Mouse (Mus musculus) embryonic facial prominence, embryonic 13.5 days (tissue): ENCODE data around the gene 4931428L18Rik. TPM values are rescaled to one million over a fixed set of nuclear protein-coding genes. Genes with fewer than 3 reads are reported as not detected.

Source experiments
- ATAC-seq: fragments of 200-750 bp; cut with Nextera tagmentation; 2 replicates; pipeline ENCODE4 v1.8.0; 2017; ENCODE audit warnings: low read depth; ENCODE audit not compliant: insufficient number of reproducible peaks, insufficient read depth, low FRiP score, low TSS enrichment
- H3K27ac ChIP-seq: fragments of 300-500 bp; sonication (generic); 2 replicates; pipeline ENCODE4 v1.5.1; 2015; ENCODE audit warnings: moderate library complexity, mild to moderate bottlenecking, inconsistent platforms
- H3K27me3 ChIP-seq: fragments of 300-500 bp; sonication (generic); 2 replicates; pipeline ENCODE4 v1.6.1; 2015; ENCODE audit warnings: mild to moderate bottlenecking, inconsistent platforms
- H3K36me3 ChIP-seq: fragments of 300-500 bp; sonication (generic); 2 replicates; pipeline ENCODE4 v1.6.1; 2015; ENCODE audit warnings: mild to moderate bottlenecking, inconsistent platforms
- H3K4me1 ChIP-seq: fragments of 300-500 bp; sonication (generic); 2 replicates; pipeline ENCODE4 v1.6.1; 2015; ENCODE audit warnings: inconsistent platforms
- H3K4me2 ChIP-seq: fragments of 300-500 bp; sonication (generic); 2 replicates; pipeline ENCODE4 v1.6.1; 2015; ENCODE audit warnings: moderate library complexity, mild to moderate bottlenecking, inconsistent platforms
- H3K4me3 ChIP-seq: fragments of 300-500 bp; sonication (generic); 2 replicates; pipeline ENCODE4 v1.5.1; 2015; ENCODE audit warnings: mild to moderate bottlenecking, inconsistent platforms
- H3K9ac ChIP-seq: fragments of 300-500 bp; sonication (generic); 2 replicates; pipeline ENCODE4 v1.6.1; 2015; ENCODE audit warnings: mild to moderate bottlenecking, inconsistent platforms
- H3K9me3 ChIP-seq: fragments of 300-500 bp; sonication (generic); 2 replicates; pipeline ENCODE4 v1.6.1; 2016; ENCODE audit warnings: inconsistent platforms
- WGBS: fragments of 180-500 bp; shearing (Covaris S2); methylation state at CpG from one replicate; pipeline ENCODE4 v1.1.7; 2015; ENCODE audit warnings: mixed read lengths; 5-methylcytosine and 5-hydroxymethylcytosine counted together
- polyA plus RNA-seq: library from polyadenylated mRNA; unstranded; fragments of >200 nt; fragmentation: Nextera tagmentation; extraction: Ambion mirVana; gene quantifications from 2 replicates; pipeline ENCODE4 v1.2.1, GENCODE M21; 2015

The 4931428L18Rik gene
- polyA plus RNA-seq, 1 experiment from 2014 or later = not detected

GRCm38 (mm10) chr1:31094792-31095191 lies 127.7 kb downstream of the 4931428L18Rik start:
- WGBS = 68% methylated on average over 3 of the region's 3 CpGs
- ATAC-seq = no peak
- no peak overlapping the region for H3K4me2 ChIP-seq
- H3K9ac ChIP-seq = no peak overlapping the region
- peaks cover 11% of the 10 kb centered on the region for H3K4me1 ChIP-seq
- H3K27me3 ChIP-seq = no peaks in the 10 kb centered on the region
- H3K4me3 ChIP-seq = no peak overlapping the region
- no peak overlapping the region for H3K27ac ChIP-seq
- no peaks in the 10 kb centered on the region for H3K36me3 ChIP-seq
- no peaks in the 10 kb centered on the region for H3K9me3 ChIP-seq

DNA sequence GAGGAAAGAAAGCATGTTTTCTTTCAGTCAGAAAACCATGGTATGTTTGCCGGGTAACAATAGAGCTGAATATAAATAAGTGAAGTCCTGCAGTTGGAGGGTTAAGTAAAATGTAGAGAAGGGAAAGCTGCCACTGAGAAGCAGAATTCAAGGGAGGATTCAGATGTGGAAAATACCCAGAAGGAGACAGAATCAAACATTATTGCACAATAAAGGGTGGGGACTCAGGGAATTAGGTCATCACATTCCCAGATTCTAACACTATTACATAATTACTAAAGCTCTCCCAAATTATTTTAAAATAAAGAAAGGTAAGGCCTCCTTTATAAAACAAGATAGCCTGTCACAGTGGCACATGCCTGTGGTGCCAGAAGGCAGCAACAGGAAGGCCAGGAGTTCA lies 128.5 kb downstream of the 4931428L18Rik start:
- H3K27me3 ChIP-seq = no peaks in the 10 kb centered on the region
- peaks cover 11% of the 10 kb centered on the region for H3K4me1 ChIP-seq
- WGBS = 85% methylated on average over 1 of the region's 1 CpGs
- no peak overlapping the region for H3K4me3 ChIP-seq
- no peak overlapping the region for H3K27ac ChIP-seq
- no peaks in the 10 kb centered on the region for H3K36me3 ChIP-seq
- H3K4me2 ChIP-seq = no peak overlapping the region
- no peak for ATAC-seq
- no peaks in the 10 kb centered on the region for H3K9me3 ChIP-seq
- no peak overlapping the region for H3K9ac ChIP-seq

GRCm38 (mm10) chr1:31088686-31089085 lies 133.8 kb downstream of the 4931428L18Rik start:
- 79% methylated on average over 4 of the region's 4 CpGs for WGBS
- no peak for ATAC-seq
- H3K9ac ChIP-seq = no peak overlapping the region

DNA sequence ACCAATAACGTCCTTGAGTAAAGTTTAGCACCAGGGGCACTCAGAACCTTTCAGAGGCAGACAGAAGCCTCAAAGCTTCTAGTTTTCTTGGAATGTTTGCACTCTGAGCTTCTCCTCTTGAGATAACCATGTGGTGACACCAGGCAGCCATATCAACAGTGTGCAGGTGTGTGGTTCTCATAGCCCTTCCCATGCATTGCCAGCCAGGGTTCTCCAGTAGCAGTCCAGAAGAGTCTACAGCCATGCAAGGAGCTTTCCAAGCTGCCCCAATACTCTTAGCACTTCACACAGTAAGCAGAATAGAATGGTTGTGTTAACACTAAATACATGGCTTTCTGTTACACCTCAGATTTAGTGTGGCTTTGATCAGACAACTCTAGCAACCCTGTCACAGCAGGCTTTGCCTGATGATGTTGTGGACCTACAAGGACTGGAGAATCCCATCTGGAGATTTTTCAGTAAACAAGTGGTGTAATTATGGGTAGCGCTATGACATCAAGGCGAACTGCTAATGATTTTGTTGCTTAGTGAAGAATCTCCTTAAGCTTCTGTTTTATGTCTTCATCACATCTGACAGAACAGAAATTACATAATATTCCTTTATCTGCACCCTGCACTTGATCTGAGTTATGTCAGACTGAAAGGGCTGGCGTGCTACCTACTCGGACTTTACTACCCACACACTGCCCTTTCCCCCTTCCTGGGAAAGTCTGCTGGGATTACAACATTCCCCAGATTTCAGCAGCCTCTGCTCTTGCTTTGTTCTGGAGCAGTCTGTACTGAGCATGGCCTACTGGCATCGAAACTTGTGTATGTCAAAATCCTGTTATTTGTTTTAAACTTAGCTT lies 149.7 kb downstream of the 4931428L18Rik start:
- Histone ChIP-seq H3K4me1 (no peaks in the 10 kb centered on the region), H3K4me2 (no peak overlapping the region), H3K4me3 (no peak overlapping the region), H3K27ac (no peak overlapping the region), H3K9ac (no peak overlapping the region), H3K27me3 (no peaks in the 10 kb centered on the region), H3K36me3 (no peaks in the 10 kb centered on the region), H3K9me3 (no peaks in the 10 kb centered on the region)
- no peak for ATAC-seq
- WGBS = 68% methylated on average over 6 of the region's 6 CpGs

More at GRCm38 (mm10) chr1:31088686-31089085, 133.8 kb downstream of the 4931428L18Rik start:
- H3K4me3 ChIP-seq = no peak overlapping the region
- H3K9me3 ChIP-seq = no peaks in the 10 kb centered on the region
- no peaks in the 10 kb centered on the region for H3K4me1 ChIP-seq
- no peak overlapping the region for H3K27ac ChIP-seq
- no peaks in the 10 kb centered on the region for H3K27me3 ChIP-seq
- no peaks in the 10 kb centered on the region for H3K36me3 ChIP-seq
- no peak overlapping the region for H3K4me2 ChIP-seq

- no peak overlapping the region for H3K9ac ChIP-seq
- no peak for ATAC-seq
- no peaks in the 10 kb centered on the region for H3K27me3 ChIP-seq
- H3K36me3 ChIP-seq = no peaks in the 10 kb centered on the region
- 68% methylated on average over 2 of the region's 2 CpGs for WGBS
- no peak overlapping the region for H3K4me2 ChIP-seq
- H3K27ac ChIP-seq = no peak overlapping the region
- no peak overlapping the region for H3K4me3 ChIP-seq
- no peaks in the 10 kb centered on the region for H3K4me1 ChIP-seq
- H3K9me3 ChIP-seq = no peaks in the 10 kb centered on the region
Measured at GRCm38 (mm10) chr1:31071209-31071608, 151.3 kb downstream of the 4931428L18Rik start.

DNA sequence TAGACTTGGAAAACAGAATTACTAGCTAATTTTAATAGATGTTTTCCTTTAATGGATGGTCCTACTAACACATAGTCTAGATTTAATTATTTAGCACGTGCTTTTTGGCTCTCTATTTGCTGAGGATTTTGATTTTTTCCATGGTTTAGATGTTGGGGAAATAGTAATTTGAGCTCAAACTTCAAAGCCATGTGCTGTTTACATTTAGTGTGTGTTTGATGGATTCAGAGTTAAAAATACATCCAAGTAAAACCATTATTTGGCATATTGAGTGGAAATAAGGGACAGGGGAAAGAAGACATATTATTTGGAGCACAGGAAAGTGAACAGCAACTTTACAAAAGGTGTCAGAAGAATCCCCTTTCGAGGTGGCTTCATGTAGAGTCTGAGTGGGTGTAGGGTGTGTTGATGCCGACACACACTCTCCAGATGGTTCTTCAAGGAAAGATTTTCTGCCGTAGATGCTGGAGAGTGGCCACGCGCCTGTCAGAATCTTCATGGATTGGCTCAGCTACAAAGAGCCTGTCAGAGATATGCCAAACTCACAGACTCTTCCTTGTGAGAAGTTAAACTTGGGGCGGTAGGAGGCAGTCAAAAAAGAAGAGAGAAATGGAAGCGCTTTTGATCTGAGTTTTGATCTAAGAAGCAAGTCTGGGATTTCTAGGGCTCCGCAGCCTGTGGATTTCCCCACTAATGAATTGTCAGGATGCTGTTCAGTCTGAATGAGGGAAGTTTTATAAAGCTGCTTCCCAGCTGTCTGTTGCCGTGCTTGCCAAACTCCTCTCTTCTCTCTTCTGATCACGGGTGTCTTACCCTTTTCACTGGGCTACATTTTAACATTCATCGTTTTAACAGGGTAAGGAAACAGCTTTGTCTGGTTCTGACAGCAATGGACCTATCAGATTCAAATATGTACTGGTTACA lies 157.4 kb downstream of the 4931428L18Rik start:
- 76% methylated on average over 12 of the region's 12 CpGs for WGBS
- H3K36me3 ChIP-seq = no peaks in the 10 kb centered on the region
- H3K9ac ChIP-seq = no peak overlapping the region
- no peak for ATAC-seq
- H3K27me3 ChIP-seq = no peaks in the 10 kb centered on the region
- no peak overlapping the region for H3K4me3 ChIP-seq
- H3K27ac ChIP-seq = no peak overlapping the region
- H3K4me1 ChIP-seq = no peaks in the 10 kb centered on the region
- no peaks in the 10 kb centered on the region for H3K9me3 ChIP-seq
- H3K4me2 ChIP-seq = no peak overlapping the region

GRCm38 (mm10) chr1:31059806-31060205 lies 162.7 kb downstream of the 4931428L18Rik start:
- no peaks in the 10 kb centered on the region for H3K27me3 ChIP-seq
- no peaks in the 10 kb centered on the region for H3K9me3 ChIP-seq
- H3K9ac ChIP-seq = no peak overlapping the region
- no peak overlapping the region for H3K4me2 ChIP-seq
- no peaks in the 10 kb centered on the region for H3K4me1 ChIP-seq
- no peak overlapping the region for H3K4me3 ChIP-seq
- H3K36me3 ChIP-seq = no peaks in the 10 kb centered on the region
- no peak overlapping the region for H3K27ac ChIP-seq
- 81% methylated on average over 4 of the region's 4 CpGs for WGBS
- no peak for ATAC-seq

DNA sequence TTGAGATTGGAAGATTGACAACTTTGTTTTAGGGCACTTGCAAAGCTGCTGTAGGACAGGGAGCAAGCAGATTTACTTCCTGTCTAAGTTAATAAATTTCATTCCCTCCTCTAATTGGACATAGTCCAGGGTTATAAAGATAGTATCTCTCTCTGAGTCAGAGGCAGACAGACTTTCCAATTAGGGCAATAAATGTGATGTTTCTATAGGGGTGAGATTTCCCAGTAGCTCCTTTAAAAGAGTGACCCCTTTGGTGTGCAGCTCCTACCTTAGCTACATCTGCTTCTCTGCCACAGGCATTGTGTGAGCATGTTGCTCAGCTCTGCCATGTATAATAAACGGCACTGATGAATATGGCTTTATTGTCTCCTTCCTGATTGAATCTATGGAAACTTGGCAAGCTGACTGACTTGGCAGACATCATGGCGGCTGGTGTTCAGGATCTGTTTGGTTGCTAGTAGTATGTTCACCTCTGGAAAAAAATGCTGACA lies 163.6 kb downstream of the 4931428L18Rik start:
- Histone ChIP-seq H3K27ac (no peak overlapping the region), H3K4me1 (no peaks in the 10 kb centered on the region), H3K36me3 (no peaks in the 10 kb centered on the region), H3K4me2 (no peak overlapping the region), H3K4me3 (no peak overlapping the region), H3K27me3 (no peaks in the 10 kb centered on the region), H3K9me3 (no peaks in the 10 kb centered on the region), H3K9ac (no peak overlapping the region)
- 64% methylated on average over 2 of the region's 2 CpGs for WGBS
- no peak for ATAC-seq

DNA sequence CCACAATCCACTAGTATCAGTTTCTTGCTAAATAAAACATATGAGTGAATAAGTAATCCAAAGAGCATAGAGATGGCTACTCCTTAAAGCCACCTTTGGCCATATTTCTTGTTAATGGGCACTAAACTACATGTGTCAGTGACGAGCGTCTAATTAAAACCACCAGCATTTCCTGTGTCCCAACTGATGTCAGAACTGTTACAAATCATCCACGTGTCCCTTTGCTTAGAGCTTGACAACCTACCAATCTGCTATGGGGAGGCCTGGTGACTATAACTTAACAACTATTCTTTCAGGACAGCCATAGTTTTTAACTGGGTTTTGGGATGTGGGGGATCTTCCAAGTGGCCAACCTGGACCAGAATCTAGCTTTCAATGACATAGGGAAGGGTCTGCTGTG lies 164.3 kb downstream of the 4931428L18Rik start:
- Histone ChIP-seq H3K4me2 (no peak overlapping the region), H3K27me3 (no peaks in the 10 kb centered on the region), H3K4me3 (no peak overlapping the region), H3K36me3 (no peaks in the 10 kb centered on the region), H3K4me1 (no peaks in the 10 kb centered on the region), H3K27ac (no peak overlapping the region), H3K9ac (no peak overlapping the region), H3K9me3 (no peaks in the 10 kb centered on the region)
- 65% methylated on average over 3 of the region's 3 CpGs for WGBS
- ATAC-seq = no peak

- ATAC-seq = no peak
- no peak overlapping the region for H3K27ac ChIP-seq
- H3K9ac ChIP-seq = no peak overlapping the region
- H3K4me3 ChIP-seq = no peak overlapping the region
- no peaks in the 10 kb centered on the region for H3K9me3 ChIP-seq
- no peak overlapping the region for H3K4me2 ChIP-seq
- H3K4me1 ChIP-seq = no peaks in the 10 kb centered on the region
- no peaks in the 10 kb centered on the region for H3K27me3 ChIP-seq
- no peaks in the 10 kb centered on the region for H3K36me3 ChIP-seq
- 82% methylated on average over 5 of the region's 5 CpGs for WGBS
Measured at GRCm38 (mm10) chr1:31051370-31051921, 171.0 kb downstream of the 4931428L18Rik start.

- Histone ChIP-seq H3K4me3 (no peak overlapping the region), H3K4me2 (no peak overlapping the region), H3K9me3 (no peaks in the 10 kb centered on the region), H3K9ac (no peak overlapping the region), H3K27ac (no peak overlapping the region), H3K36me3 (no peaks in the 10 kb centered on the region), H3K4me1 (no peaks in the 10 kb centered on the region), H3K27me3 (no peaks in the 10 kb centered on the region)
- no peak for ATAC-seq
- 81% methylated on average over 5 of the region's 5 CpGs for WGBS
Measured at GRCm38 (mm10) chr1:31049954-31050652, 172.4 kb downstream of the 4931428L18Rik start.
